ENCODE assay signal across 16 mouse cellular contexts in the genomic region with DNA sequence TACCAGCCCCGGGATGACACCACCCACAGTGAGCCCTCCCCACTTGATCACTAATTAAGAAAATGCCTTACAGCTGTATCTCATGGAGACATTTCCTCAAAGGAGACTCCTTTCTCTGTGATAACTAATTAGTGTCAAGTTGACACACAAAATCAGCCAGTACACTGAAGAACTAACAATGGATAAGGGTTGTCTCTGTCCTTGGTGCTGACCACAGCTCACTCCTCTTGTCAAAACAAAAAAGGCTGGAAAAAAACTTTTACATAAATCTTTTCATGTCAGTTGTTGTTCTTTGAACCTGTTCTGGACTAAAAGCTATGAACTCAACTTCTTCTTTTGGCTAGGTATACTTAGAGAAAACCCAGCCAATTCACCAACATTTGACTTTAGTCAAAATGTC.
DNase-seq lines count a peak whose midpoint lies in the region; ATAC-seq and TF ChIP-seq lines count a peak whose summit lies in the region.
"Had no signal": no experiment of that assay in that cellular context is flagged by ENCODE, and none has a peak within 500 bp of the region (broad histone marks: within the 10 kb centered on the region; RNA-seq: fewer than 3 reads in every experiment).

No protein-coding gene starts in this region.

- no peak overlapping the region for H3K27ac ChIP-seq in lung, postnatal 0 days (ENCODE audit: low read length)
- H3K27ac ChIP-seq: heart, adult 2 months; left cerebral cortex, adult 2 months; midbrain, embryonic 12.5 days had no signal

- TF ChIP-seq EP300 in lung, postnatal 0 days (IDR thresholded peaks at IDR 0.05) = no peak

- H3K27me3 ChIP-seq in lung, postnatal 0 days (replicated peaks; ENCODE audit: insufficient read depth, low read length) = no peaks in the 10 kb centered on the region
- H3K27me3 ChIP-seq: midbrain, embryonic 12.5 days had no signal

- H3K36me3 ChIP-seq in lung, postnatal 0 days (ENCODE audit: insufficient read depth, low read length) = no peaks in the 10 kb centered on the region
- H3K36me3 ChIP-seq: midbrain, embryonic 12.5 days had no signal

- intact Hi-C loops in left cerebral cortex, postnatal 36 days (cut with DNase I) = no loop called here

- H3K4me1 ChIP-seq in lung, postnatal 0 days (ENCODE audit: insufficient read depth, low read depth, low read length) = no peaks in the 10 kb centered on the region
- H3K4me1 ChIP-seq: midbrain, embryonic 12.5 days had no signal

- H3K9ac ChIP-seq in lung, postnatal 0 days (replicated peaks; ENCODE audit: low read depth) = no peak overlapping the region
- H3K9ac ChIP-seq: midbrain, embryonic 12.5 days had no signal

- H3K4me2 ChIP-seq in lung, postnatal 0 days (replicated peaks; ENCODE audit: low read depth, low read length) = no peak overlapping the region
- H3K4me2 ChIP-seq: liver, embryonic 11.5 days; midbrain, embryonic 12.5 days had no signal

- no peak for TF ChIP-seq CTCF in lung, postnatal 0 days (IDR thresholded peaks at IDR 0.05)

- H3K9me3 ChIP-seq in lung, postnatal 0 days (ENCODE audit: low read length) = no peaks in the 10 kb centered on the region
- H3K9me3 ChIP-seq: midbrain, embryonic 12.5 days had no signal

- no peak overlapping the region for H3K4me3 ChIP-seq in lung, postnatal 0 days (ENCODE audit: low read depth, low read length)
- H3K4me3 ChIP-seq: heart, adult 2 months; left cerebral cortex, adult 2 months; midbrain, embryonic 12.5 days; myocyte had no signal

- no peak for ATAC-seq in lung, postnatal 0 days
- no peak for ATAC-seq in erythroid progenitor cell, adult 5-6 weeks (replicated peaks; ENCODE audit: low FRiP score, poor library complexity, severe bottlenecking)

- WGBS in lung, postnatal 0 days = 40% methylated on average over 1 of the region's 1 CpGs

- DNase-seq in adrenal gland, postnatal 10 days = peak; percentile 26
- DNase-seq in adrenal gland, postnatal 36 days = no peak
- DNase-seq in lung, postnatal 0 days (ENCODE audit: low spot score) = peak; percentile 33
- no peak for DNase-seq in lung, postnatal 25 days (ENCODE audit: low spot score)
- DNase-seq in embryo, embryonic 9.5 days (ENCODE audit: extremely low spot score) = peak; percentile 25
- peak; percentile 51 for DNase-seq in retina, postnatal 1 day
- no peak for DNase-seq in left cerebral cortex, postnatal 36 days (ENCODE audit: low spot score in 2 of 2)
- DNase-seq: cerebellum, adult 11 months; heart, adult 2 months; lung, postnatal 36 days; right cerebral cortex, postnatal 14 days had no signal

Comparison
In these comparisons a context has a peak if more than half of its experiments do, and no peak if none do; other contexts are left out.
1. DNase-seq: peak in adrenal gland, postnatal 10 days (single experiment), lung, postnatal 0 days (single experiment), embryo, embryonic 9.5 days (single experiment) and retina, postnatal 1 day (single experiment); none in adrenal gland, postnatal 36 days (0 of 2), lung, postnatal 25 days (single experiment) and left cerebral cortex, postnatal 36 days (0 of 2).